Mouse (Mus musculus) C2C12 (cell line): ENCODE results near the gene Lrrc25.

Source experiments
- MAX ChIP-seq: IDR thresholded peaks from one replicate; pipeline ENCODE4 v1.6.1; 2011; ENCODE audit warnings: mild to moderate bottlenecking, control low read depth
- MYOD1 ChIP-seq: IDR thresholded peaks from one replicate; pipeline ENCODE4 v1.6.1; 2011; ENCODE audit warnings: low read depth; ENCODE audit not compliant: control insufficient read depth, insufficient read length

- TF ChIP-seq MYOD1 (no peak), MAX (no peak)
Observed at GRCm38 (mm10) chr8:70597417-70598272, 18.3 kb upstream of the Lrrc25 start.
